Mouse (Mus musculus): ENCODE data around the gene Tkfc. TPM values are rescaled to one million over a fixed set of nuclear protein-coding genes. Genes with fewer than 3 reads are reported as not detected.

The Tkfc gene
- 16.7 TPM for polyA plus RNA-seq (2012; fragmentation: generic; extraction: Trizol)

- Histone ChIP-seq H3K4me2 (ENCODE audit: low read depth) (peak within 1 kb of the TSS; percentile 92), H3K79me2 (ENCODE audit: control insufficient read depth, insufficient read depth) (peaks cover 50% of the 10 kb centered on the region), H3K4me3 (peak within 1 kb of the TSS; percentile 87), H3K27me3 (ENCODE audit: control insufficient read depth, insufficient read depth, insufficient read length) (no peaks in the 10 kb centered on the region), H3K36me3 (ENCODE audit: control insufficient read depth, insufficient read depth) (peaks cover 17% of the 10 kb centered on the region), H3ac (ENCODE audit: control insufficient read depth, insufficient read length) (peak within 1 kb of the TSS; percentile 71)
- TF ChIP-seq MYOG (IDR thresholded peaks at IDR 0.05; ENCODE audit: control insufficient read depth in 1 of 3, insufficient read depth in 1 of 3, insufficient read length in 2 of 3, low read depth in 2 of 3) (peak in 2 of 3 experiments; percentile 55 to 79), CEBPB (IDR thresholded peaks at IDR 0.05; ENCODE audit: insufficient read depth, poor library complexity, severe bottlenecking) (no peak), POLR2AphosphoS2 (IDR thresholded peaks at IDR 0.05; ENCODE audit: insufficient read length, low read depth) (peak; percentile 98), SRF (IDR thresholded peaks at IDR 0.05; ENCODE audit: control insufficient read depth, insufficient read length, low read depth) (peak; percentile 72), REST (IDR thresholded peaks at IDR 0.05; ENCODE audit: insufficient read depth, insufficient read length) (no peak), TCF3 (IDR thresholded peaks at IDR 0.05; ENCODE audit: insufficient read length, low read depth) (no peak), MAX (IDR thresholded peaks at IDR 0.05; ENCODE audit: low read depth) (no peak), POLR2A (IDR thresholded peaks at IDR 0.05; ENCODE audit: insufficient read length, low read depth) (peak; percentile 96), MYOD1 (IDR thresholded peaks at IDR 0.05; ENCODE audit: control insufficient read depth in 1 of 3, insufficient read length in 2 of 3, low read depth in 2 of 3) (peak in 2 of 3 experiments; percentile 50 to 65), USF1 (IDR thresholded peaks at IDR 0.05; ENCODE audit: low read depth) (peak; percentile 37)
Observed at GRCm38 (mm10) chr19:10605293-10605900, at the start of gene Tkfc, which contains the start of gene Ddb1. Tkfc (minus strand) TSS chr19:10605654. Ddb1 (plus strand) TSS chr19:10605327.

- Histone ChIP-seq H3K27me3 (ENCODE audit: control insufficient read depth, insufficient read depth, insufficient read length) (no peaks in the 10 kb centered on the region), H3K79me2 (ENCODE audit: control insufficient read depth, insufficient read depth) (no peaks in the 10 kb centered on the region), H3ac (ENCODE audit: control insufficient read depth, insufficient read length) (no peak overlapping the region), H3K4me3 (no peak overlapping the region), H3K36me3 (ENCODE audit: control insufficient read depth, insufficient read depth) (no peaks in the 10 kb centered on the region), H3K4me2 (ENCODE audit: low read depth) (no peak overlapping the region)
- no peak for TF ChIP-seq CEBPB (IDR thresholded peaks at IDR 0.05; ENCODE audit: insufficient read depth, poor library complexity, severe bottlenecking)
- no peak for TF ChIP-seq POLR2AphosphoS2 (IDR thresholded peaks at IDR 0.05; ENCODE audit: insufficient read length, low read depth)
- TF ChIP-seq REST (IDR thresholded peaks at IDR 0.05; ENCODE audit: insufficient read depth, insufficient read length): no peak
- TF ChIP-seq SRF (IDR thresholded peaks at IDR 0.05; ENCODE audit: control insufficient read depth, insufficient read length, low read depth): no peak
- no peak for TF ChIP-seq MYOG (IDR thresholded peaks at IDR 0.05; ENCODE audit: control insufficient read depth in 1 of 3, insufficient read depth in 1 of 3, insufficient read length in 2 of 3, low read depth in 2 of 3)
- no peak for TF ChIP-seq POLR2A (IDR thresholded peaks at IDR 0.05; ENCODE audit: insufficient read length, low read depth)
- no peak for TF ChIP-seq MAX (IDR thresholded peaks at IDR 0.05; ENCODE audit: low read depth)
- TF ChIP-seq E2F4 (IDR thresholded peaks at IDR 0.05; ENCODE audit: insufficient read depth): no peak
- no peak for TF ChIP-seq TCF3 (IDR thresholded peaks at IDR 0.05; ENCODE audit: insufficient read length, low read depth)
- TF ChIP-seq USF1 (IDR thresholded peaks at IDR 0.05; ENCODE audit: low read depth): no peak
- TF ChIP-seq MYOD1 (IDR thresholded peaks at IDR 0.05; ENCODE audit: control insufficient read depth in 1 of 3, insufficient read length in 2 of 3, low read depth in 2 of 3): no peak
- TF ChIP-seq TCF12 (IDR thresholded peaks at IDR 0.05; ENCODE audit: insufficient read depth, poor library complexity, severe bottlenecking): no peak
Observed at GRCm38 (mm10) chr19:10648156-10648555, 42.7 kb upstream of the Tkfc start.

GRCm38 (mm10) chr19:10645616-10646015 lies 40.2 kb upstream of the Tkfc start:
- H3K27me3 ChIP-seq (ENCODE audit: control insufficient read depth, insufficient read depth, insufficient read length): no peaks in the 10 kb centered on the region
- no peak overlapping the region for H3ac ChIP-seq (ENCODE audit: control insufficient read depth, insufficient read length)
- no peaks in the 10 kb centered on the region for H3K79me2 ChIP-seq (ENCODE audit: control insufficient read depth, insufficient read depth)
- H3K4me3 ChIP-seq: no peak overlapping the region
- no peaks in the 10 kb centered on the region for H3K36me3 ChIP-seq (ENCODE audit: control insufficient read depth, insufficient read depth)
- TF ChIP-seq USF1 (IDR thresholded peaks at IDR 0.05; ENCODE audit: low read depth) (peak; percentile 23), MYOD1 (IDR thresholded peaks at IDR 0.05; ENCODE audit: control insufficient read depth in 1 of 3, insufficient read length in 2 of 3, low read depth in 2 of 3) (no peak), TCF12 (IDR thresholded peaks at IDR 0.05; ENCODE audit: insufficient read depth, poor library complexity, severe bottlenecking) (no peak)
- H3K4me2 ChIP-seq (ENCODE audit: low read depth): no peak overlapping the region

- H3K79me2 ChIP-seq (ENCODE audit: control insufficient read depth, insufficient read depth): no peaks in the 10 kb centered on the region
- H3ac ChIP-seq (ENCODE audit: control insufficient read depth, insufficient read length): no peak overlapping the region
- H3K36me3 ChIP-seq (ENCODE audit: control insufficient read depth, insufficient read depth): no peaks in the 10 kb centered on the region
- no peak for TF ChIP-seq MYOG (IDR thresholded peaks at IDR 0.05; ENCODE audit: control insufficient read depth in 1 of 3, insufficient read depth in 1 of 3, insufficient read length in 2 of 3, low read depth in 2 of 3)
- TF ChIP-seq MYOD1 (IDR thresholded peaks at IDR 0.05; ENCODE audit: control insufficient read depth in 1 of 3, insufficient read length in 2 of 3, low read depth in 2 of 3): peak in 2 of 3 experiments; percentile 86 to 89
- no peak overlapping the region for H3K4me3 ChIP-seq
- peak overlapping the region; percentile 24 for H3K4me2 ChIP-seq (ENCODE audit: low read depth)
- H3K27me3 ChIP-seq (ENCODE audit: control insufficient read depth, insufficient read depth, insufficient read length): no peaks in the 10 kb centered on the region
Observed at GRCm38 (mm10) chr19:10640589-10641378, 35.3 kb upstream of the Tkfc start.

- Histone ChIP-seq H3K36me3 (ENCODE audit: control insufficient read depth, insufficient read depth) (no peaks in the 10 kb centered on the region), H3ac (ENCODE audit: control insufficient read depth, insufficient read length) (no peak overlapping the region), H3K27me3 (ENCODE audit: control insufficient read depth, insufficient read depth, insufficient read length) (no peaks in the 10 kb centered on the region), H3K4me2 (ENCODE audit: low read depth) (no peak overlapping the region), H3K4me3 (no peak overlapping the region), H3K79me2 (ENCODE audit: control insufficient read depth, insufficient read depth) (no peaks in the 10 kb centered on the region)
- no peak for TF ChIP-seq E2F4 (IDR thresholded peaks at IDR 0.05; ENCODE audit: insufficient read depth)
- TF ChIP-seq TCF12 (IDR thresholded peaks at IDR 0.05; ENCODE audit: insufficient read depth, poor library complexity, severe bottlenecking): no peak
- TF ChIP-seq MYOG (IDR thresholded peaks at IDR 0.05; ENCODE audit: control insufficient read depth in 1 of 3, insufficient read depth in 1 of 3, insufficient read length in 2 of 3, low read depth in 2 of 3): no peak
Observed at GRCm38 (mm10) chr19:10640080-10640479, 34.6 kb upstream of the Tkfc start.

Data from myocyte (in vitro differentiated cells).